In the genomic region with DNA sequence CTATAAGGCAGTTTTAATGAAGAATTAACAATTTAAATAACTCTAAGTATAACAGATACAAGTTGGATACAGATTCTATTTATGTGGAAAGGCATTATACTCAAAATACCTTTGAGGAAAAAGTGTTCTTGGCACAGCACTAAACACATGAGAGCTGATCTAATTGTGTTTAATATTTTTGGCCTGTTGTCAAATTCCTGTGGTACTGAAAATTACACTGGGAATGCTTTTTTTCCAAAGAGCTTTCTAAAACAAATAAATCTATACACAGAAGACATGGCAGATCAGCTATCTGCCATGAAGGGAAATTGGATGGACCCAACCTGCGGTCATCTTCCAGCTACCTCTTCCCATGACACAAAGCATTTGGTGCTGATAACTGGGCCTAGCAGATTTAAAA, we compare ENCODE assay signal across 11 mouse cellular contexts.
"Had no signal": no experiment of that assay in that cellular context is flagged by ENCODE, and none has a peak within 500 bp of the region (broad histone marks: within the 10 kb centered on the region; RNA-seq: fewer than 3 reads in every experiment).

No protein-coding gene starts in this region.

- H3K9me3 ChIP-seq: intestine, embryonic 15.5 days; limb, embryonic 15.5 days; liver, embryonic 12.5 days; midbrain, embryonic 10.5 days; midbrain, embryonic 15.5 days; neural tube, embryonic 12.5 days had no signal

- H3K27ac ChIP-seq: intestine, embryonic 15.5 days; limb, embryonic 15.5 days; liver, embryonic 12.5 days; midbrain, embryonic 10.5 days; midbrain, embryonic 15.5 days; neural tube, embryonic 12.5 days had no signal

- H3K36me3 ChIP-seq: intestine, embryonic 15.5 days; limb, embryonic 15.5 days; liver, embryonic 12.5 days; midbrain, embryonic 10.5 days; midbrain, embryonic 15.5 days; neural tube, embryonic 12.5 days had no signal

- H3K9ac ChIP-seq: intestine, embryonic 15.5 days; limb, embryonic 15.5 days; liver, embryonic 12.5 days; midbrain, embryonic 15.5 days; neural tube, embryonic 12.5 days had no signal

- H3K4me1 ChIP-seq: intestine, embryonic 15.5 days; limb, embryonic 15.5 days; liver, embryonic 12.5 days; midbrain, embryonic 10.5 days; midbrain, embryonic 15.5 days; neural tube, embryonic 12.5 days had no signal

- H3K4me3 ChIP-seq: intestine, embryonic 15.5 days; limb, embryonic 15.5 days; liver, embryonic 12.5 days; midbrain, embryonic 10.5 days; midbrain, embryonic 15.5 days; neural tube, embryonic 12.5 days had no signal

- H3K4me2 ChIP-seq: intestine, embryonic 15.5 days; limb, embryonic 15.5 days; liver, embryonic 12.5 days; midbrain, embryonic 15.5 days; neural tube, embryonic 12.5 days had no signal

- H3K27me3 ChIP-seq: intestine, embryonic 15.5 days; limb, embryonic 15.5 days; liver, embryonic 12.5 days; midbrain, embryonic 15.5 days; neural tube, embryonic 12.5 days had no signal

- ATAC-seq: intestine, embryonic 15.5 days; liver, embryonic 12.5 days; midbrain, embryonic 15.5 days had no signal

- DNase-seq: kidney, adult 8-10 months; kidney, postnatal 36 days; layer of hippocampus, adult 9-11 months; layer of hippocampus, postnatal 36 days; lung, postnatal 4 days had no signal
